Mouse (Mus musculus) G1E (cell line): ENCODE measurements around the gene Zxdc. TPM values are rescaled to one million over a fixed set of nuclear protein-coding genes. Genes with fewer than 3 reads are reported as not detected.

ENCODE experiments used
- ATAC-seq: 2 replicates; pipeline ENCODE4 v1.8.0; 2016; ENCODE audit warnings: mild to moderate bottlenecking; ENCODE audit not compliant: insufficient number of reproducible peaks, poor library complexity, low FRiP score, severe bottlenecking; ENCODE audit errors: extremely low read depth
- DNase-seq: peaks from one replicate; pipeline ENCODE4 v3.0.0; 2012; ENCODE audit warnings: low spot score
- H3K27me3 ChIP-seq: 2 replicates; pipeline ENCODE4 v1.6.1; 2012; ENCODE audit warnings: mild to moderate bottlenecking, low read length, inconsistent platforms; ENCODE audit not compliant: insufficient read depth
- H3K36me3 ChIP-seq: replicated peaks from 2 replicates; pipeline ENCODE3; 2012; ENCODE audit warnings: mild to moderate bottlenecking, inconsistent platforms
- H3K4me1 ChIP-seq: 2 replicates; pipeline ENCODE4 v1.6.1; 2012; ENCODE audit warnings: low read depth, low read length, inconsistent platforms, mixed read lengths; ENCODE audit not compliant: insufficient read depth
- H3K4me3 ChIP-seq: 2 replicates; pipeline ENCODE4 v1.5.1; 2012; ENCODE audit warnings: low read depth, mild to moderate bottlenecking, inconsistent platforms, low read length, moderate library complexity, mixed read lengths
- H3K9me3 ChIP-seq: replicated peaks from 2 replicates; pipeline ENCODE4 v1.6.1; 2012; ENCODE audit warnings: inconsistent platforms
- CTCF ChIP-seq: IDR thresholded peaks from 2 replicates; pipeline ENCODE4 v1.5.1; 2012; ENCODE audit warnings: low read depth, low read length, inconsistent platforms, mixed read lengths
- GATA1 ChIP-seq: IDR thresholded peaks from 2 replicates; pipeline ENCODE4 v1.6.1; 2012; ENCODE audit warnings: borderline replicate concordance, low read length, inconsistent platforms, mixed read lengths
- GATA2 ChIP-seq: IDR thresholded peaks from 2 replicates; pipeline ENCODE4 v1.6.1; 2012; ENCODE audit warnings: low read depth, low read length, inconsistent platforms, borderline replicate concordance
- POLR2AphosphoS5 ChIP-seq: IDR thresholded peaks from 2 replicates; pipeline ENCODE4 v1.6.1; 2012; ENCODE audit warnings: low read depth, low read length, inconsistent platforms; ENCODE audit not compliant: insufficient replicate concordance
- TAL1 ChIP-seq: conservative IDR thresholded peaks from 2 replicates; pipeline ENCODE4 v1.6.1; 2012; ENCODE audit warnings: low read depth, low read length, inconsistent platforms, mixed read lengths
- polyA plus RNA-seq: library from polyadenylated mRNA; stranded (reverse); fragments of >175 nt; gene quantifications from 2 replicates; pipeline ENCODE4 v1.2.3, GENCODE M21; 2012
- total RNA-seq, 2 experiments: library from RNA; stranded (forward) in 1 of 2; stranded (reverse) in 1 of 2; fragments of 200-1000 nt in 1 of 2; fragments of >200 nt in 1 of 2; fragmentation: Nextera tagmentation in 1 of 2; gene quantifications; 2 replicates each; pipeline ENCODE4 v1.2.3; 2014 to 2017

The Zxdc gene
- total and polyA plus RNA-seq, 3 experiments = 19.0 to 32.5 (median 24.9) TPM

- no peak overlapping the region for H3K4me3 ChIP-seq
- peaks cover 12% of the 10 kb centered on the region; the same call in 1 of the 2 replicates for H3K4me1 ChIP-seq
- TF ChIP-seq GATA1 (no peak), CTCF (no peak)
- ATAC-seq (no peak), DNase-seq (no peak)
- H3K36me3 ChIP-seq = peaks cover 7% of the 10 kb centered on the region
- 0 out of 2 replicates have a peak, but pooled peaks cover 3% of the 10 kb centered on the region for H3K9me3 ChIP-seq
- peaks cover 14% of the 10 kb centered on the region for H3K27me3 ChIP-seq
Measured at GRCm38 (mm10) chr6:90436192-90436907, 67.1 kb downstream of the Zxdc start.

GRCm38 (mm10) chr6:90437041-90437440 lies 67.7 kb downstream of the Zxdc start:
- peaks cover 9% of the 10 kb centered on the region for H3K27me3 ChIP-seq
- no peak overlapping the region for H3K4me3 ChIP-seq
- ATAC-seq (no peak), DNase-seq (no peak)
- H3K4me1 ChIP-seq = peaks cover 12% of the 10 kb centered on the region; the same call in 1 of the 2 replicates
- H3K9me3 ChIP-seq = 0 out of 2 replicates have a peak, but pooled peaks cover 3% of the 10 kb centered on the region
- no peak for TF ChIP-seq GATA1
- TF ChIP-seq GATA2 = no peak
- TF ChIP-seq CTCF = no peak
- no peak for TF ChIP-seq POLR2AphosphoS5
- no peak for TF ChIP-seq TAL1
- H3K36me3 ChIP-seq = peaks cover 7% of the 10 kb centered on the region

DNA sequence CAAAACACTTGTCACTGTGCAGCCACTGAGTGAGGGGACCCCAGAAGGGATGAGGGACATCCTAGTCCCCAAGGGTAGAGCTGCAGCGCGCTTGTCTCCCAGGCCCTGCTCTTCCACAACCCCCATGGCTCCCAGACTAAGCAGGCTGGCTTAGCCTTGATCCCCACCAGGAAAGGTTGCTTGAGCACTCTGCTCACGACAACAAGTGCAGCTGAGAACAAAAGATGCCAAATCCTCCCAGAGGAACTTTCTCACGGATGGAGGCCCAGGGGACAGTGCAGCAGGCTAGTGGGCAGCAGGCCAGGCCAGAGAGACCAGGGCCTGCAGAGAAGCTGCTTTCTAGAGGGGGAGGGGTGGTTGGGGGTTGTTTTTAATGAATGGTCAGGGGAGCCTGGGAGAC lies 77.6 kb downstream of the Zxdc start:
- no peak for ATAC-seq
- TF ChIP-seq TAL1 (no peak), GATA1 (no peak), GATA2 (no peak), POLR2AphosphoS5 (no peak), CTCF (no peak)
- Histone ChIP-seq H3K4me3 (no peak overlapping the region), H3K4me1 (no peaks in the 10 kb centered on the region), H3K9me3 (no peaks in the 10 kb centered on the region), H3K27me3 (peaks cover 33% of the 10 kb centered on the region), H3K36me3 (no peaks in the 10 kb centered on the region)
- no peak for DNase-seq

DNA sequence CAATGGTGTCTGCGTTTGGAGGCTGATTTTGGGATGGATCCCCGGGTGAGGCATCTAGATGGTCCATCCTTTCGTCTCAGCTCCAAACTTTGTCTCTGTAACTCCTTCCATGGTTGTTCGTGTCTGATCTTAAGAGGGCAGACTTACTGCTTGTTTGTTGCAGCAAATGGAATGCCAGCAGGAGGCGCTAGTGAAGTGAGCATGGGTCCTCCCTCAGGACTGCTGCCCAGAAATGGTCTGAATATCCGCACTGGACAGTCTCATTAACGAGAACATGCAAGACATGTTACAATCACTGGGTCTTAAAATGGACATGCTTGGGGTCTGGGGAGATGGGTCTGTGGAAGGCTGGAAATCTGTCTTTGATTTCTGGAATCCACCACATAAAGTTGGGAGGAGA lies 80.9 kb downstream of the Zxdc start:
- TF ChIP-seq CTCF = peak; percentile 33; the same call in 1 of the 2 replicates
- TF ChIP-seq POLR2AphosphoS5 = no peak
- no peak for TF ChIP-seq TAL1
- TF ChIP-seq GATA2 = no peak
- no peaks in the 10 kb centered on the region for H3K9me3 ChIP-seq
- no peak for DNase-seq
- H3K4me1 ChIP-seq = no peaks in the 10 kb centered on the region
- ATAC-seq = no peak
- H3K27me3 ChIP-seq = peaks cover 33% of the 10 kb centered on the region
- H3K4me3 ChIP-seq = no peak overlapping the region
- no peaks in the 10 kb centered on the region for H3K36me3 ChIP-seq

DNA sequence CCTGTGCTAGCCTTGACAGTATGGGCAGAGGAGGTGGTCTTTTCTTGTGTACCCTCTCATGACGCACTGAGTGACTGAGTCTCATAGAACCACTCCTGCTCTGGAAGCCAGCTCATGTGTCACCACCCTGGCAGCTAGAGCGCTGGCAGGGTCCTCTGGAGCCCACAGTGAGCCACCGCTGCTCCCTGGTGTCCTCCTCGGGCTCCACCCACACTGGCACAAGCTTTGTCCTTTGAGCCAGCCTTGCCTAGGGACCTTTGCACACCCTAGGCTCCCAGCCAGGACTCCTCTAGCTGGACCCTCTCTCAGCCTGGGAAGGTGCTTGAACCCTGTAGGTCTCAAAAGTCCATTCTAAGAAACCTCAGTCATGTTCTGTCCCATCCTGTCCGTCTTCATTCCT lies 81.4 kb downstream of the Zxdc start:
- DNase-seq (no peak), ATAC-seq (no peak)
- Histone ChIP-seq H3K4me1 (no peaks in the 10 kb centered on the region), H3K36me3 (no peaks in the 10 kb centered on the region), H3K4me3 (no peak overlapping the region), H3K9me3 (no peaks in the 10 kb centered on the region), H3K27me3 (peaks cover 36% of the 10 kb centered on the region)
- TF ChIP-seq GATA1 (no peak), TAL1 (no peak), GATA2 (no peak), POLR2AphosphoS5 (no peak), CTCF (no peak)

GRCm38 (mm10) chr6:90451512-90451911 lies 82.2 kb downstream of the Zxdc start:
- H3K27me3 ChIP-seq = peaks cover 39% of the 10 kb centered on the region
- TF ChIP-seq TAL1 (no peak), POLR2AphosphoS5 (no peak), GATA2 (no peak), GATA1 (no peak), CTCF (no peak)
- no peaks in the 10 kb centered on the region for H3K36me3 ChIP-seq
- H3K9me3 ChIP-seq = no peaks in the 10 kb centered on the region
- no peaks in the 10 kb centered on the region for H3K4me1 ChIP-seq
- H3K4me3 ChIP-seq = no peak overlapping the region
- ATAC-seq (no peak), DNase-seq (no peak)
